Mouse (Mus musculus): Measurements from ENCODE around the gene Bcl11b. TPM values are rescaled to one million over a fixed set of nuclear protein-coding genes. Genes with fewer than 3 reads are reported as not detected.

Bcl11b gene
- polyA plus RNA-seq, 1 experiment = 27.2 TPM

- TF ChIP-seq POLR2A (IDR thresholded peaks at IDR 0.05; ENCODE audit: extremely low read depth, insufficient read depth, low read length) (no peak), CTCF (IDR thresholded peaks at IDR 0.05; ENCODE audit: extremely low read depth, insufficient read depth, low read length) (no peak)
- peaks cover 8% of the 10 kb centered on the region for H3K4me1 ChIP-seq (ENCODE audit: control insufficient read depth, insufficient read depth, low read length)
- H3K27ac ChIP-seq (ENCODE audit: insufficient read depth, low read length) = no peak overlapping the region
- no peak overlapping the region for H3K4me3 ChIP-seq (ENCODE audit: insufficient read depth, low read length)
Observed at GRCm38 (mm10) chr12:108010346-108010745, 6.9 kb upstream of the Bcl11b start.

DNA sequence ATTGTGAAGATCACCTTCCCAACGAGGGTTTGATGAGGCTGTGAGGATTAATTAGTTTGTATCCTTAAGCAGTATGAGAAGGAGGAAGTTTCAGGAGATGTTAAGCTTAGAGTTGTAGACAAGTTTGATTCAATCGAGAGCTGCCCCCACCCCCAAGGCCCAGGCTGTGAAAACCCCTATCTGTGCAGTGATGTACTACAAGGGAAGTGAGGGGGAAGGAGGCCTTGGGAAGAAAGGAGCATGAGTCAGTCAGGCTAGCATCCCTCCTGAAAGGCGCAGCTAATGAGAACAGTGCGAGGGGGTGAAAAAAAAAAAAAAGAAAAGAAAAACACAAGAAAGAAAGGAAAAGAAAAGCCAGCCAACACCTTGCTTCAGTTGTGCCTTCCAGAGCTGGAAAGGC, 5.8 kb upstream of the Bcl11b start:
- TF ChIP-seq POLR2A (IDR thresholded peaks at IDR 0.05; ENCODE audit: extremely low read depth, insufficient read depth, low read length) = 0 out of 2 replicates have a peak, but pooled peaks have one; percentile 30
- TF ChIP-seq CTCF (IDR thresholded peaks at IDR 0.05; ENCODE audit: extremely low read depth, insufficient read depth, low read length) = no peak
- peaks cover 8% of the 10 kb centered on the region for H3K4me1 ChIP-seq (ENCODE audit: control insufficient read depth, insufficient read depth, low read length)
- H3K4me3 ChIP-seq (ENCODE audit: insufficient read depth, low read length) = no peak overlapping the region
- no peak overlapping the region for H3K27ac ChIP-seq (ENCODE audit: insufficient read depth, low read length)

DNA sequence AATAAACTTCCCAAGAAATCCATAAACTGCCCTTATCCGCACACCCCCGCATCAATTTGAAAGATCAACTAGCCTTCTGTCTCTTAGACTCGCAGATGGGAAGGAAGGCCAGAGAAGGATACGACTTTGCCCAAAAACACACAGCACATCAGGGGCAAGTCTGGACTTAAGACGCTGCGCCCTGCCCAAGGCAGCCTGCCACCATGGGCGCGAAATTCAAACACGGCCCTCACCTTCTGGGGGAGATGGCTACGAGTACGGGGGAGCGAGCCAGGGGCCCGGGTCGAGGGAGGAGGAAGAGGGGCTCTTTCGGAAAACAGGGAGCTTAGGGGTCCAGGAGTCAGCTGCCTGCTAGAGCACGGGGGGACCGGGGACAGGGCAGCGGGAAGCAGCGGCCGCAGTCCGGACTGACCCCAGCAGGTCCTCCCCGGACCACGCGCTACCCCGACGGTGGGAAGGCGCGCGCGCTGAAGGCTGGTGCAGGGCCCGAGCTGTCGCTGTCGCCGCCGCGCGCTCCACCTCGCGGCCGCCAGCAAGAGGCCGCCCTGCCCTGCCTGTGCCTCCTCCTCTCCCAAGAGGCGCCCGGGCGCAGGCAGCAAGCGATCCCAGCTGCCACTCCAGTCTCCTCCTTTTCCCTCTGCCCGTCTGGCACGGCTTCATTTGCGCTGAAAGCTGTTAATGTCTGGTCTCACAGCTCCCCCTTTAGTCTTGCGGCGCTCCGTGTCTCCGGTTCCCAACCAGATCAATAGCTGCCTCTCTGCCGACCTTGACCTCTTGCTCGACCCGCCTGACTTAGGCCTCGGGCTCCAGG, 2.6 kb upstream of the Bcl11b start:
- Histone ChIP-seq H3K4me1 (ENCODE audit: control insufficient read depth, insufficient read depth, low read length) (peaks cover 8% of the 10 kb centered on the region), H3K27ac (ENCODE audit: insufficient read depth, low read length) (0 out of 2 replicates have a peak overlapping the region, but pooled peaks have one; percentile 9), H3K4me3 (ENCODE audit: insufficient read depth, low read length) (0 out of 2 replicates have a peak overlapping the region, but pooled peaks have one; percentile 2)
- TF ChIP-seq POLR2A (IDR thresholded peaks at IDR 0.05; ENCODE audit: extremely low read depth, insufficient read depth, low read length) (no peak), CTCF (IDR thresholded peaks at IDR 0.05; ENCODE audit: extremely low read depth, insufficient read depth, low read length) (peak; percentile 39)

DNA sequence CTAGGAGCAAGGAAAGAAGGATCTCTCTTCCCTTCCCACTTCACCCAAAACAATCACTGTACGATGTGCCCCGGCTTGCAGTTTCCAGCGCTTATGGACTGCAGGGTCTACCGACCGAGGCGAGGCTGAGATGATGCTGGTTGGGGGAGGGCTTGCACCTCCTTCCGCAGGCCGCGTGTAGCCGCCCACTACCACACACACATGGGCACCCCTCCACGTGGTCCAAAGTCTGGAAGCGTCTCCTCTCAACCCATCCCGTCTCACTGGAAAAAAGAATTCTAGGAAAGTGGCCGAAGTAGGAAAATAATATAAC, 2.0 kb upstream of the Bcl11b start:
- peaks cover 8% of the 10 kb centered on the region for H3K4me1 ChIP-seq (ENCODE audit: control insufficient read depth, insufficient read depth, low read length)
- TF ChIP-seq POLR2A (IDR thresholded peaks at IDR 0.05; ENCODE audit: extremely low read depth, insufficient read depth, low read length) (no peak), CTCF (IDR thresholded peaks at IDR 0.05; ENCODE audit: extremely low read depth, insufficient read depth, low read length) (no peak)
- H3K4me3 ChIP-seq (ENCODE audit: insufficient read depth, low read length) = 0 out of 2 replicates have a peak overlapping the region, but pooled peaks have one; percentile 2
- H3K27ac ChIP-seq (ENCODE audit: insufficient read depth, low read length) = no peak overlapping the region; the same call in 1 of the 2 replicates

- H3K4me1 ChIP-seq (ENCODE audit: control insufficient read depth, insufficient read depth, low read length) = peaks cover 8% of the 10 kb centered on the region
- TF ChIP-seq POLR2A (IDR thresholded peaks at IDR 0.05; ENCODE audit: extremely low read depth, insufficient read depth, low read length) (no peak), CTCF (IDR thresholded peaks at IDR 0.05; ENCODE audit: extremely low read depth, insufficient read depth, low read length) (no peak)
- no peak overlapping the region; the same call in 1 of the 2 replicates for H3K27ac ChIP-seq (ENCODE audit: insufficient read depth, low read length)
- peak overlapping the region; percentile 2; the same call in 1 of the 2 replicates for H3K4me3 ChIP-seq (ENCODE audit: insufficient read depth, low read length)
Observed at GRCm38 (mm10) chr12:108004701-108005487, 1.5 kb upstream of the Bcl11b start.

DNA sequence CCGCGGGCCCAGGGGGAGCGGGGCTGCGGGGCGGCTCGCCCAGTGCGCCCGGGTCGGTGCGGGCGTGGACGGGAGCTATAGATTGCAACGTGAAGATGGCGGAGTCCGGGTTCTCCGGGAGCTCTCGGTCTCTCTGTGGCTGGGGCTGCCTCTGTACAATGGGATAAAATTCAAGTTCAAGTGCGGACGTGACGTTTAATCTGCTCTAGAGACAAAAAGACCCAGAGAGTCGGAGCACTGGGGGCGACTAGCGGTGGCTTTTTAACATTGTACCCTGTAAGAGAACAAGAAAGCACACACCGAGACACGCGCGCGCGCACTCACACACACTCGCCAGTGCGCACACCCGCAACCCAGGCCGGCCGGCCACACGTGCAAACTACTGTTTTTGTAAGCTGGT, 526 bp upstream of the Bcl11b start:
- Histone ChIP-seq H3K4me3 (ENCODE audit: insufficient read depth, low read length) (peak overlapping the region; percentile 61), H3K27ac (ENCODE audit: insufficient read depth, low read length) (peak overlapping the region; percentile 91; the same call in 1 of the 2 replicates), H3K4me1 (ENCODE audit: control insufficient read depth, insufficient read depth, low read length) (peaks cover 7% of the 10 kb centered on the region)
- TF ChIP-seq CTCF (IDR thresholded peaks at IDR 0.05; ENCODE audit: extremely low read depth, insufficient read depth, low read length) (peak; percentile 32; the same call in 1 of the 2 replicates), POLR2A (IDR thresholded peaks at IDR 0.05; ENCODE audit: extremely low read depth, insufficient read depth, low read length) (peak; percentile 81)

GRCm38 (mm10) chr12:108002436-108003189, 789 bp downstream of the Bcl11b start:
- H3K27ac ChIP-seq (ENCODE audit: insufficient read depth, low read length) = peak overlapping the region; percentile 91
- H3K4me1 ChIP-seq (ENCODE audit: control insufficient read depth, insufficient read depth, low read length) = peaks cover 4% of the 10 kb centered on the region; the same call in 1 of the 2 replicates
- peak overlapping the region; percentile 61 for H3K4me3 ChIP-seq (ENCODE audit: insufficient read depth, low read length)
- TF ChIP-seq CTCF (IDR thresholded peaks at IDR 0.05; ENCODE audit: extremely low read depth, insufficient read depth, low read length) = no peak
- TF ChIP-seq POLR2A (IDR thresholded peaks at IDR 0.05; ENCODE audit: extremely low read depth, insufficient read depth, low read length) = no peak

DNA sequence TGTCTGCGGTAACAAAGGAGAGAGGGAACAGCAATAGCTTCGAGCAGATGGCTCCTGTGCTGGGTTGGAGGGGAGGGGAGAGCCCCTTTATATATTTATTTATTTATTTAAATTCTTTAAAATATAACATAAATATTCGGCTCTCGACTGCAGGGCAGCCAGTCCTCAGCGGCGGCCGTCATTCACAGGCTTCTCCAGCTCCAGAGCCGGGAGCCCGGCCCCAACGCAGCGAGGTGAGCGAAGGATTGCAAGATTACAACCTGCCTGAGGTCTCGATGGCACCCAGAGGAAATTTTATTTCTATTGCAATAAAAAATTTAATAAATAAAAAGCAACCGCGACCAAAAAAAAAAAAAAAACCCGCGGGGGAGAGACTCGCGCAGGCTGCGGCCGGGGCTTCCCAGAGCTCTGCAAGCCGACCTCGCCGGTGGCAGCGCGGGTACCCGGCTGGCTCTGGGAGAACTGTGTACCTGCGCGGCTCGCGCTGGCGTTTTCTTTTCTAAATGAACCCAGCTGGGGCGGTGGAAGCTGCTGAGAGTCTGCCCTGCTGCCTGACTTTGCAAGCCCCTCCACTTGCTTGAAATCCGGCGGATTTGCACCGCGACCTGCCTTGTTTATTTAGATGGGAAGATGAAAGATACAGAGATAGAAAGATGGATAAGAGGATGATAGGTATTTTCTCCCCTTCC, 1.6 kb downstream of the Bcl11b start:
- no peak for TF ChIP-seq POLR2A (IDR thresholded peaks at IDR 0.05; ENCODE audit: extremely low read depth, insufficient read depth, low read length)
- TF ChIP-seq CTCF (IDR thresholded peaks at IDR 0.05; ENCODE audit: extremely low read depth, insufficient read depth, low read length) = no peak

More for the DNA sequence above, 1.6 kb downstream of the Bcl11b start:
- Histone ChIP-seq H3K27ac (ENCODE audit: insufficient read depth, low read length) (peak overlapping the region; percentile 77; the same call in 1 of the 2 replicates), H3K4me1 (ENCODE audit: control insufficient read depth, insufficient read depth, low read length) (peaks cover 4% of the 10 kb centered on the region; the same call in 1 of the 2 replicates), H3K4me3 (ENCODE audit: insufficient read depth, low read length) (peak overlapping the region; percentile 61)
